ENCODE assay signal across 8 mouse cellular contexts in genomic region chr13:90886568-90886983, GRCm38 (mm10). TPM values are rescaled to one million over a fixed set of nuclear protein-coding genes. Genes with fewer than 3 reads are reported as not detected.
DNase-seq lines count a peak whose midpoint lies in the region; ATAC-seq and TF ChIP-seq lines count a peak whose summit lies in the region.

No protein-coding gene starts in this region.

- no peaks in the 10 kb centered on the region for H3K27me3 ChIP-seq in embryonic facial prominence, embryonic 14.5 days (replicated peaks; ENCODE audit: control insufficient read depth, insufficient read depth, low read length)
- no peaks in the 10 kb centered on the region for H3K27me3 ChIP-seq in limb, embryonic 14.5 days (ENCODE audit: control insufficient read depth, insufficient read depth, low read length)
- no peaks in the 10 kb centered on the region for H3K27me3 ChIP-seq in midbrain, embryonic 16.5 days (ENCODE audit: control insufficient read depth, insufficient read depth, low read depth, low read length)

- 2% methylated on average over 18 of the region's 18 CpGs for WGBS in bone marrow, adult 2 months
- under 1% methylated on average over 18 of the region's 18 CpGs for WGBS in embryonic facial prominence, embryonic 14.5 days
- under 1% methylated on average over 18 of the region's 18 CpGs for WGBS in limb, embryonic 14.5 days
- WGBS in midbrain, embryonic 16.5 days, result 2% methylated on average over 18 of the region's 18 CpGs

- H3K4me2 ChIP-seq in embryonic facial prominence, embryonic 14.5 days (ENCODE audit: low read depth, low read length), result peak overlapping the region; percentile 72
- peak overlapping the region; percentile 61 for H3K4me2 ChIP-seq in limb, embryonic 14.5 days (replicated peaks; ENCODE audit: low read depth, low read length, severe bottlenecking)
- H3K4me2 ChIP-seq in midbrain, embryonic 16.5 days (ENCODE audit: low read length), result peak overlapping the region; percentile 78

- no peaks in the 10 kb centered on the region for H3K9me3 ChIP-seq in embryonic facial prominence, embryonic 14.5 days (ENCODE audit: control insufficient read depth, low read length)
- H3K9me3 ChIP-seq in limb, embryonic 14.5 days (ENCODE audit: control insufficient read depth, low read length), result no peaks in the 10 kb centered on the region
- no peaks in the 10 kb centered on the region for H3K9me3 ChIP-seq in midbrain, embryonic 16.5 days (replicated peaks; ENCODE audit: control insufficient read depth, low read length, poor library complexity, severe bottlenecking)

- peak overlapping the region; percentile 26 for H3K4me3 ChIP-seq in bone marrow, adult 2 months (replicated peaks; ENCODE audit: control insufficient read depth, low read depth, low read length)
- H3K4me3 ChIP-seq in embryonic facial prominence, embryonic 14.5 days (ENCODE audit: low read depth, low read length), result peak overlapping the region; percentile 45
- peak overlapping the region; percentile 41 for H3K4me3 ChIP-seq in limb, embryonic 14.5 days (replicated peaks; ENCODE audit: low read length)
- H3K4me3 ChIP-seq in midbrain, embryonic 16.5 days (ENCODE audit: low read depth, low read length), result peak overlapping the region; percentile 40

- no peaks in the 10 kb centered on the region for H3K36me3 ChIP-seq in embryonic facial prominence, embryonic 14.5 days (ENCODE audit: control insufficient read depth, insufficient read depth, low read length)
- no peaks in the 10 kb centered on the region for H3K36me3 ChIP-seq in limb, embryonic 14.5 days (ENCODE audit: control insufficient read depth, insufficient read depth, low read length)
- no peaks in the 10 kb centered on the region for H3K36me3 ChIP-seq in midbrain, embryonic 16.5 days (ENCODE audit: control insufficient read depth, insufficient read depth, low read length)

- DNase-seq in A20 (ENCODE audit: low read depth, low spot score), result peak; percentile 54
- peak; percentile 77 for DNase-seq in embryonic facial prominence, embryonic 14.5 days (ENCODE audit: low spot score)
- peak; percentile 61 for DNase-seq in heart, adult 8-10 months (ENCODE audit: low spot score)
- DNase-seq in kidney, adult 8-10 months, result peak; percentile 39 to 78
- DNase-seq in limb, embryonic 14.5 days (ENCODE audit: low spot score), result peak; percentile 74
- peak; percentile 60 to 81 for DNase-seq in spleen, postnatal 4 days (ENCODE audit: low spot score in 2 of 2)

- H3K4me1 ChIP-seq in bone marrow, adult 2 months (ENCODE audit: control insufficient read depth, insufficient read depth, low read length), result no peaks in the 10 kb centered on the region; the same call in 1 of the 2 replicates
- H3K4me1 ChIP-seq in embryonic facial prominence, embryonic 14.5 days (ENCODE audit: control insufficient read depth, insufficient read depth, low read length), result 0 out of 2 replicates have a peak, but pooled peaks cover 4% of the 10 kb centered on the region
- H3K4me1 ChIP-seq in limb, embryonic 14.5 days (ENCODE audit: control insufficient read depth, insufficient read depth, low read length), result peaks cover 7% of the 10 kb centered on the region; the same call in 1 of the 2 replicates
- no peaks in the 10 kb centered on the region for H3K4me1 ChIP-seq in midbrain, embryonic 16.5 days (ENCODE audit: control insufficient read depth, insufficient read depth, low read length)

- H3K27ac ChIP-seq in bone marrow, adult 2 months (ENCODE audit: control insufficient read depth, insufficient read depth, low read depth, low read length, poor library complexity), result no peak overlapping the region
- H3K27ac ChIP-seq in embryonic facial prominence, embryonic 14.5 days (replicated peaks; ENCODE audit: low read depth, low read length), result no peak overlapping the region; the same call in 1 of the 2 replicates
- H3K27ac ChIP-seq in limb, embryonic 14.5 days (replicated peaks; ENCODE audit: low read depth, low read length), result no peak overlapping the region
- H3K27ac ChIP-seq in midbrain, embryonic 16.5 days (ENCODE audit: low read length), result no peak overlapping the region

- TF ChIP-seq CTCF in bone marrow, adult 2 months (IDR thresholded peaks at IDR 0.05; ENCODE audit: control insufficient read depth, insufficient read depth, low read length), result peak; percentile 61

- peak overlapping the region; percentile 42; the same call in 1 of the 2 replicates for H3K9ac ChIP-seq in embryonic facial prominence, embryonic 14.5 days (ENCODE audit: low read depth, low read length)
- H3K9ac ChIP-seq in limb, embryonic 14.5 days (ENCODE audit: low read depth, low read length, severe bottlenecking), result peak overlapping the region; percentile 37
- peak overlapping the region; percentile 39; the same call in 1 of the 2 replicates for H3K9ac ChIP-seq in midbrain, embryonic 16.5 days (ENCODE audit: low read depth, low read length)

- peak; percentile 62 for ATAC-seq in embryonic facial prominence, embryonic 14.5 days (ENCODE audit: low read depth)
- ATAC-seq in limb, embryonic 14.5 days (ENCODE audit: low FRiP score, low read depth), result peak; percentile 77
- peak; percentile 83 for ATAC-seq in midbrain, embryonic 16.5 days

- no peak for TF ChIP-seq POLR2A in bone marrow, adult 2 months (IDR thresholded peaks at IDR 0.05; ENCODE audit: borderline replicate concordance, control insufficient read depth, low read depth, low read length)
- TF ChIP-seq POLR2A in limb, embryonic 14.5 days (IDR thresholded peaks at IDR 0.05; ENCODE audit: borderline replicate concordance, extremely low read depth, insufficient read depth, insufficient read length), result no peak

RNA-seq across cellular contexts. Expression of gene Atp6ap1l, which starts 18.6 kb away (rescaled TPM):
- not detected in 2 replicates for polyA plus RNA-seq in bone marrow, adult 2 months (2011; ENCODE audit: insufficient read depth, insufficient read length, low replicate concordance, missing spikeins)
- polyA plus RNA-seq in embryonic facial prominence, embryonic 14.5 days (2014; fragmentation: Nextera tagmentation; extraction: Ambion mirVana), result 0.75 and 0.90 TPM in 2 replicates
- under 1 TPM in 3 of 4 experiments, not detected in 1; 0.24 to 0.41 (median 0.31) TPM for total RNA-seq in heart, adult 8-10 months (2022)
- 0.34 and 0.40 TPM in 2 replicates for polyA plus RNA-seq in limb, embryonic 14.5 days (2012; rRNA removed)
- 0.37 TPM in 1 of 2 replicates, not detected in the other for polyA plus RNA-seq in limb, embryonic 14.5 days (2014; fragmentation: Nextera tagmentation; extraction: Ambion mirVana)
- 0.44 and 0.82 TPM in 2 replicates for polyA plus RNA-seq in midbrain, embryonic 16.5 days (2015; fragmentation: Nextera tagmentation; extraction: Ambion mirVana)

RNA-seq across cellular contexts. Expression of gene Rps23, which starts 36.2 kb away (rescaled TPM):
- polyA plus RNA-seq in bone marrow, adult 2 months (2011; ENCODE audit: insufficient read depth, insufficient read length, low replicate concordance, missing spikeins), result 106 and 269 TPM in 2 replicates
- 300 and 334 TPM in 2 replicates for polyA plus RNA-seq in embryonic facial prominence, embryonic 14.5 days (2014; fragmentation: Nextera tagmentation; extraction: Ambion mirVana)
- 100 to 1,000 TPM; 128 to 200 (median 165) TPM for total RNA-seq in heart, adult 8-10 months (2022)
- 1,014 and 1,530 TPM in 2 replicates for polyA plus RNA-seq in limb, embryonic 14.5 days (2012; rRNA removed)
- polyA plus RNA-seq in limb, embryonic 14.5 days (2014; fragmentation: Nextera tagmentation; extraction: Ambion mirVana), result 292 and 334 TPM in 2 replicates
- 81.0 and 95.8 TPM in 2 replicates for polyA plus RNA-seq in midbrain, embryonic 16.5 days (2015; fragmentation: Nextera tagmentation; extraction: Ambion mirVana)
